Mouse (Mus musculus): Measurements from ENCODE around the gene Dst. TPM values are rescaled to one million over a fixed set of nuclear protein-coding genes. Genes with fewer than 3 reads are reported as not detected.

Gene Dst
- polyA plus RNA-seq, 1 experiment from 2014 or later, result 15.6 TPM

- Histone ChIP-seq H3K4me2 (no peak overlapping the region), H3K4me1 (ENCODE audit: insufficient read depth) (no peaks in the 10 kb centered on the region), H3K36me3 (ENCODE audit: insufficient read depth) (no peaks in the 10 kb centered on the region), H3K27ac (ENCODE audit: low read depth) (no peak overlapping the region), H3K9me3 (ENCODE audit: low read depth, low read length) (no peaks in the 10 kb centered on the region), H3K27me3 (ENCODE audit: insufficient read depth, low read length) (no peaks in the 10 kb centered on the region), H3K4me3 (ENCODE audit: low read depth, low read length) (no peak overlapping the region), H3K9ac (no peak overlapping the region)
- ATAC-seq (ENCODE audit: insufficient read depth), result no peak
- WGBS, result 64% methylated on average over 1 of the region's 1 CpGs
- no peak for DNase-seq
- no peak for TF ChIP-seq CTCF (IDR thresholded peaks at IDR 0.05; ENCODE audit: low read depth)
Observed at GRCm38 (mm10) chr1:34033478-34033877, 125.5 kb downstream of the Dst start.

GRCm38 (mm10) chr1:34033958-34034357 is 125.9 kb downstream of the Dst start:
- DNase-seq, result no peak
- no peaks in the 10 kb centered on the region for H3K27me3 ChIP-seq (ENCODE audit: insufficient read depth, low read length)
- ATAC-seq (ENCODE audit: insufficient read depth), result no peak
- no peak overlapping the region for H3K4me3 ChIP-seq (ENCODE audit: low read depth, low read length)
- no peak overlapping the region for H3K9ac ChIP-seq
- H3K9me3 ChIP-seq (ENCODE audit: low read depth, low read length), result no peaks in the 10 kb centered on the region
- H3K4me1 ChIP-seq (ENCODE audit: insufficient read depth), result no peaks in the 10 kb centered on the region
- no peak overlapping the region for H3K4me2 ChIP-seq
- H3K36me3 ChIP-seq (ENCODE audit: insufficient read depth), result no peaks in the 10 kb centered on the region
- H3K27ac ChIP-seq (ENCODE audit: low read depth), result no peak overlapping the region
- no peak for TF ChIP-seq CTCF (IDR thresholded peaks at IDR 0.05; ENCODE audit: low read depth)
- 80% methylated on average over 3 of the region's 3 CpGs for WGBS

GRCm38 (mm10) chr1:34036111-34036510 is 128.1 kb downstream of the Dst start:
- no peak overlapping the region for H3K27ac ChIP-seq (ENCODE audit: low read depth)
- no peaks in the 10 kb centered on the region for H3K27me3 ChIP-seq (ENCODE audit: insufficient read depth, low read length)
- 44% methylated on average over 12 of the region's 12 CpGs for WGBS
- no peak overlapping the region for H3K4me3 ChIP-seq (ENCODE audit: low read depth, low read length)
- TF ChIP-seq CTCF (IDR thresholded peaks at IDR 0.05; ENCODE audit: low read depth), result no peak
- no peak for DNase-seq
- 0 out of 2 replicates have a peak, but pooled peaks cover 5% of the 10 kb centered on the region for H3K4me1 ChIP-seq (ENCODE audit: insufficient read depth)
- no peaks in the 10 kb centered on the region for H3K36me3 ChIP-seq (ENCODE audit: insufficient read depth)
- no peak overlapping the region for H3K4me2 ChIP-seq
- no peaks in the 10 kb centered on the region for H3K9me3 ChIP-seq (ENCODE audit: low read depth, low read length)
- no peak for ATAC-seq (ENCODE audit: insufficient read depth)
- H3K9ac ChIP-seq, result no peak overlapping the region

DNA sequence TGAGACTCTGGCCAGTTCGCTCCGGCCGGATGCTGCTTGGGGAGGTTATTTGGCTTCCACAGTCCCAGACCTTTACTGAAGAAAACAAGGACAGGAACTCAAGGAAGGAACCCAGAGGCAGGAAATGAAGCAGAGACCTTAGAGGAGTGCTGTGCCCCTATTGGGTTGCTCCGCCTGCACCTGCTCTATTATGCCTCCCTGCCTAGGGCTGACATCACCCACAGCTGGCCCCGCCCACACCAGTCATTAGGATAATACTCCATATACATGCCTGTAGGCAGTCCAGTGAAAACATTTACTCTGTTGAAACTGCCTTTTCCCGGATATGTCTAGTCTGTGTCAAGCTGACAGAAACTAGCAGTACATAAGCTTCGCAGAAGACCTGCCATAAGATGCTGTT is 130.5 kb downstream of the Dst start:
- TF ChIP-seq CTCF (IDR thresholded peaks at IDR 0.05; ENCODE audit: low read depth), result no peak
- Histone ChIP-seq H3K4me2 (no peak overlapping the region), H3K4me3 (ENCODE audit: low read depth, low read length) (no peak overlapping the region), H3K27ac (ENCODE audit: low read depth) (no peak overlapping the region), H3K4me1 (ENCODE audit: insufficient read depth) (0 out of 2 replicates have a peak, but pooled peaks cover 5% of the 10 kb centered on the region), H3K36me3 (ENCODE audit: insufficient read depth) (no peaks in the 10 kb centered on the region), H3K9ac (no peak overlapping the region), H3K27me3 (ENCODE audit: insufficient read depth, low read length) (no peaks in the 10 kb centered on the region), H3K9me3 (ENCODE audit: low read depth, low read length) (no peaks in the 10 kb centered on the region)
- DNase-seq (no peak), ATAC-seq (ENCODE audit: insufficient read depth) (no peak)
- 92% methylated on average over 7 of the region's 7 CpGs for WGBS

DNA sequence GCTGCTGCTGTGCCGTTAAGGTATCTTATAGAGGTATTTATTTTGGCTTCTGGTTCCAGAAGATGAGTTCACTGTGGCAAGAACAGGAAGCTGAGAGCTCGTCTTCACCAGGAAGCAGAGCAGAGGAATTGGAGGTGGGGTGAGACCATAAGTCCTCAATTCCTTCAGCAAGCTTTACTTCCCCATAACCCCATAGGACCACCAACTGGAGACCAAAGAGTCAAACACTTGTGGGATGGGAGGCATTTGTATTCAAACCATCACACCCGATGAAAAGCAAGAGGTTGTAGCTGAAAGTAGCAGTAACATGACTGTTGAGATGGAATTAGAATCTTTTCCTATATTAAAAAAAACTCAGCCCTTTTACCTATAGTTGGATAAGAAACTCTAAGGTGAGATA is 132.0 kb downstream of the Dst start:
- DNase-seq (no peak), ATAC-seq (ENCODE audit: insufficient read depth) (no peak)
- Histone ChIP-seq H3K4me2 (no peak overlapping the region), H3K27ac (ENCODE audit: low read depth) (no peak overlapping the region), H3K9ac (no peak overlapping the region), H3K4me1 (ENCODE audit: insufficient read depth) (0 out of 2 replicates have a peak, but pooled peaks cover 5% of the 10 kb centered on the region), H3K9me3 (ENCODE audit: low read depth, low read length) (no peaks in the 10 kb centered on the region), H3K27me3 (ENCODE audit: insufficient read depth, low read length) (no peaks in the 10 kb centered on the region), H3K36me3 (ENCODE audit: insufficient read depth) (no peaks in the 10 kb centered on the region), H3K4me3 (ENCODE audit: low read depth, low read length) (no peak overlapping the region)
- TF ChIP-seq CTCF (IDR thresholded peaks at IDR 0.05; ENCODE audit: low read depth), result no peak
- 55% methylated on average over 3 of the region's 3 CpGs for WGBS

DNA sequence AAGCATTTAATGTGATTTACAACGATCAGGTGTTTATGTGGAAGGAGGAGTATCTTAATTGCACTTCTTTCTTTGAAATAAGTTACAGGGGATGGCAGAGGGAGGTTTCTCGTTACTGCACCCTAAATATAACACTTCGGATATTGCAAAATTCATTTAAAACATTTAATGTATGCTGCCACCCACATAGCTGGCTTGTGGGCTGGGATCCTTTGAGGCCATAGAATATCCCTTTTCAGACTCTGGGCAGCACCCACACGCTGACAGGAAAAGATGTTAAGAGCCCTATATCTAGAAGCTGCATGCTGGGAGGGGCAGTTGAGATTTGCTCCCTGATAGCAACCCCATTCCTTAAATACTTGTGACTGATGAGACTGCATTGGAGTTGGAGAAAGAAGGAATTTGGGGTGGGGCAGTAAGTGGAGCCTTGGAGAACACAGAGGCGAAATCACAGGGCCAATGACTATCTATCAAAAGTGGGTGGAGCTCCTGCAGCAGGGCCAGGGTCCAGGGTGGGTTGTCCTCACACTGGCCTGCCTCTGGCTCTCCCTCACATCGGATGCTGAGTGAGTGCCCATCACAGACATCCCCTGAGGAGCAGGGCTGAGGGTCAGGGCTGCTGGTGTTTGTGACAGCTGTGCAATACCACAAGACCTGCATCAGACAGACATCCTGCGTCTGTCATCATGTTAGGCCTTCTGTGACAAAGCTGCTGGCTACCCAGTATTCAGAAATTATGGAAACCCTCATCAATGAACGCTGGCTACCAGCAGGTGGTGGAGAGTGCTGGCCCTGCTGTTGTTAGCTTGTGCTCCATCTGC is 133.1 kb downstream of the Dst start:
- no peak for TF ChIP-seq CTCF (IDR thresholded peaks at IDR 0.05; ENCODE audit: low read depth)
- no peak overlapping the region for H3K4me3 ChIP-seq (ENCODE audit: low read depth, low read length)
- H3K4me2 ChIP-seq, result no peak overlapping the region
- H3K27me3 ChIP-seq (ENCODE audit: insufficient read depth, low read length), result no peaks in the 10 kb centered on the region
- peak; percentile 9 for DNase-seq
- no peak overlapping the region for H3K27ac ChIP-seq (ENCODE audit: low read depth)
- H3K4me1 ChIP-seq (ENCODE audit: insufficient read depth), result 0 out of 2 replicates have a peak, but pooled peaks cover 5% of the 10 kb centered on the region
- 29% methylated on average over 8 of the region's 8 CpGs for WGBS
- no peaks in the 10 kb centered on the region for H3K36me3 ChIP-seq (ENCODE audit: insufficient read depth)
- ATAC-seq (ENCODE audit: insufficient read depth), result peak; percentile 47; the same call in 1 of the 2 replicates
- no peaks in the 10 kb centered on the region for H3K9me3 ChIP-seq (ENCODE audit: low read depth, low read length)
- no peak overlapping the region for H3K9ac ChIP-seq

DNA sequence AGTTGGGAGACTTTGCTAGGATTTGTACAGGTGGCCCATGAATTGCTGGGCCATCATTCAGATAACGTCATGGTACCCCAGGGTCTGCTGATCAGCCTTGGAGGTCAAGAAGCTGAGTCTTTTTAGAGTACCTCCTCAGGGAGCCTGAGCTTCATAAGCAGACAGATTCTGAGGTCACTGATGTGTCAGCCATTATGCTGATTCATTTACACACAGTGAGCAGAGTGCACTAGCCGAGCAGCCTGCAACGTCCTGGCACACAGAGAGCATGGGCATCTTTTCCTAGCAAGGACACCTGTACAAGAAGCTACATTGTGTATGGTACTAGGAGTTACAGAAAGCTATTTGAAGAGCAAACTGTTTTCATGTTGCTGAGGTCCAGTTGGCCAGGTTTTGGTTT is 134.3 kb downstream of the Dst start:
- Histone ChIP-seq H3K4me2 (no peak overlapping the region), H3K27ac (ENCODE audit: low read depth) (no peak overlapping the region), H3K36me3 (ENCODE audit: insufficient read depth) (no peaks in the 10 kb centered on the region), H3K4me1 (ENCODE audit: insufficient read depth) (0 out of 2 replicates have a peak, but pooled peaks cover 5% of the 10 kb centered on the region), H3K27me3 (ENCODE audit: insufficient read depth, low read length) (no peaks in the 10 kb centered on the region), H3K9ac (no peak overlapping the region), H3K9me3 (ENCODE audit: low read depth, low read length) (no peaks in the 10 kb centered on the region), H3K4me3 (ENCODE audit: low read depth, low read length) (no peak overlapping the region)
- DNase-seq (no peak), ATAC-seq (ENCODE audit: insufficient read depth) (no peak)
- 44% methylated on average over 3 of the region's 3 CpGs for WGBS
- TF ChIP-seq CTCF (IDR thresholded peaks at IDR 0.05; ENCODE audit: low read depth), result no peak
